Mouse (Mus musculus) heart, adult 8-10 months (tissue): ENCODE results near the gene Gm13696. TPM values are rescaled to one million over a fixed set of nuclear protein-coding genes. Genes with fewer than 3 reads are reported as not detected.
"Not testable (repeated sequence)": the region's sequence is repeated elsewhere in the genome, so short reads cannot be mapped to it uniquely, and the experiment has no call there.

Experiments used
- DNase-seq: peaks from one replicate; pipeline ENCODE4 v3.0.0; 2022; ENCODE audit warnings: low spot score
- total RNA-seq, 4 experiments: library from RNA; stranded (reverse); gene quantifications; 2 replicates each; pipeline ENCODE4 v1.2.4; 2022

The Gm13696 gene
- 1 to 10 TPM in 1 of 4 experiments, under 1 TPM in 3; 0.75 to 1.0 (median 0.76) TPM for total RNA-seq

DNA sequence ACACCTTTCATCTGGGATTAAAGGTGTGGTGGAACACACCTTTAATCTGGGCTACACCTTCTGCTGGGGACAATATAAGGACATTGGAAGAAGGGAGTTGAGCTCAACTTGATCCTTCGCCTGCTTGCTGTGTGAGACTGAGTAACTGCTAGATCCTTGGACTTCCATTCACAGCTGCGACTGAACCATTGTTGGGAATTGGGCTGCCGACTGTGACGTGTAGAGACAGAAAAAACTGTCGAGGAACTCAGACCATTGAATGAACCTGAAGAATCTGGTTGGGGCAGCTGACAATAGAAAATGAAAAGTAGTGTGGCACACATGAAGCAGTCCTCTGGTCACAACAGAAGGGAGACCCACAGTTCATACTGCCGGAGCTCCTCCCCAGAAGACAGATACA is at the start of gene Gm13696:
Gm13696 (plus strand) TSS at position 301 of the 400 bp plus-strand sequence.
- not testable (repeated sequence) for DNase-seq

- DNase-seq: no peak
Observed at GRCm38 (mm10) chr2:83929478-83930088, 43.3 kb upstream of the Gm13696 start.

DNA sequence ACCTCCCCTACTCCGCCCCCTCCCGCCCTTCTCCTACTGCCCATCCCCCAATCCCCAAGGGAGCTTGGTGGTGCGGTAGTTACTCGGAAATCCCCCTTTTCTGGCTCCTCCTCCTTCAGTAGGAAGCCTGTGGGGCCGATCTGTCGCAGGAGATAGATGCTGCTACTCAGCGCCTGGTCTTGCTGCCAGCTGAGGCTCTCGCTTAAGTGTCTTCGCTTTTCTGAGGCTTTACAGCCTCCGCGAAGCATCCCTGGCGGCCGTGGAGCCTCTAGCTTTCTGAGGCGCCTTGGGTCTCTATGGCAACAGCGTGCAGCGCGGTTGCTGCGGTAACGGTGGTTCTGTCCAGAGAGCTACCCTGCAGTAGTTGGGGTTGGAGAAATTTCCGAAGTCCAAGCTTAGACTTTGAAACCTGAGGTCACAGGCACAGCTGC is 32.0 kb upstream of the Gm13696 start, which contains the start of gene Zswim2:
Zswim2 (minus strand) TSS at position 298 of the 431 bp plus-strand sequence.
- no peak for DNase-seq

GRCm38 (mm10) chr2:83941378-83941777 is 31.5 kb upstream of the Gm13696 start:
- DNase-seq: no peak

DNA sequence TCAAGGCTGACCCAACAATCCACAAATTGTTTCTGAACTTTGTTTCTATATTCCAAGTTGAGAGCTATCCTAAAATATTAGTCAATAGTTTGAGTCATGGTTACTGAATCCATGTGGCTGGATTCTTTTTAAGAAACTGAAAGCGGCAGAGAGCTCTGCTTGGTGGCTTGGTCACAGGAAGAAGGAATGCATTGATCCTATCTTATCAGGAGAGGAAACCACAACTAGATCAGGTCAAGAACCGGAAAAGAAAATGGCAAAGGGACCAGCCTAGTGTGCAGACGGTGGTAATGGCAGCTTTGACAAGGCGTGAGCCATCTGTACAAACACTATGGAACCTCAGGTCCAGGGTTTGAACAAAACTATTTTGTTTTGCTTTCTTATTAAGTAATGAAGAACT is 31.1 kb upstream of the Gm13696 start:
- DNase-seq: no peak

- not testable (repeated sequence) for DNase-seq
Observed at GRCm38 (mm10) chr2:83955393-83955792, 17.5 kb upstream of the Gm13696 start, which contains the start of gene Gm13698. Gm13698 (plus strand) TSS chr2:83955693.

DNA sequence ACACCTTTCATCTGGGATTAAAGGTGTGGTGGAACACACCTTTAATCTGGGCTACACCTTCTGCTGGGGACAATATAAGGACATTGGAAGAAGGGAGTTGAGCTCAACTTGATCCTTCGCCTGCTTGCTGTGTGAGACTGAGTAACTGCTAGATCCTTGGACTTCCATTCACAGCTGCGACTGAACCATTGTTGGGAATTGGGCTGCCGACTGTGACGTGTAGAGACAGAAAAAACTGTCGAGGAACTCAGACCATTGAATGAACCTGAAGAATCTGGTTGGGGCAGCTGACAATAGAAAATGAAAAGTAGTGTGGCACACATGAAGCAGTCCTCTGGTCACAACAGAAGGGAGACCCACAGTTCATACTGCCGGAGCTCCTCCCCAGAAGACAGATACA is 11.7 kb upstream of the Gm13696 start, which contains the start of gene Gm13693:
Gm13693 (plus strand) TSS at position 301 of the 400 bp plus-strand sequence.
- not testable (repeated sequence) for DNase-seq

- DNase-seq: not testable (repeated sequence)
Observed at GRCm38 (mm10) chr2:83967013-83967412, 5.9 kb upstream of the Gm13696 start, which contains the start of gene Gm13695. Gm13695 (plus strand) TSS chr2:83967313.

GRCm38 (mm10) chr2:83978633-83979032 is 5.7 kb downstream of the Gm13696 start, which contains the start of gene Gm13694:
Gm13694 (plus strand) TSS chr2:83978933.
- DNase-seq: not testable (repeated sequence)

DNA sequence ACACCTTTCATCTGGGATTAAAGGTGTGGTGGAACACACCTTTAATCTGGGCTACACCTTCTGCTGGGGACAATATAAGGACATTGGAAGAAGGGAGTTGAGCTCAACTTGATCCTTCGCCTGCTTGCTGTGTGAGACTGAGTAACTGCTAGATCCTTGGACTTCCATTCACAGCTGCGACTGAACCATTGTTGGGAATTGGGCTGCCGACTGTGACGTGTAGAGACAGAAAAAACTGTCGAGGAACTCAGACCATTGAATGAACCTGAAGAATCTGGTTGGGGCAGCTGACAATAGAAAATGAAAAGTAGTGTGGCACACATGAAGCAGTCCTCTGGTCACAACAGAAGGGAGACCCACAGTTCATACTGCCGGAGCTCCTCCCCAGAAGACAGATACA is 11.5 kb downstream of the Gm13696 start, which contains the start of gene Gm13697:
Gm13697 (plus strand) TSS at position 301 of the 400 bp plus-strand sequence.
- DNase-seq: not testable (repeated sequence)

GRCm38 (mm10) chr2:83990253-83990652 is 17.3 kb downstream of the Gm13696 start, which contains the start of gene Gm13691:
Gm13691 (plus strand) TSS chr2:83990553.
- not testable (repeated sequence) for DNase-seq

- not testable (repeated sequence) for DNase-seq
Observed at GRCm38 (mm10) chr2:83993639-83994255, 20.8 kb downstream of the Gm13696 start.

DNA sequence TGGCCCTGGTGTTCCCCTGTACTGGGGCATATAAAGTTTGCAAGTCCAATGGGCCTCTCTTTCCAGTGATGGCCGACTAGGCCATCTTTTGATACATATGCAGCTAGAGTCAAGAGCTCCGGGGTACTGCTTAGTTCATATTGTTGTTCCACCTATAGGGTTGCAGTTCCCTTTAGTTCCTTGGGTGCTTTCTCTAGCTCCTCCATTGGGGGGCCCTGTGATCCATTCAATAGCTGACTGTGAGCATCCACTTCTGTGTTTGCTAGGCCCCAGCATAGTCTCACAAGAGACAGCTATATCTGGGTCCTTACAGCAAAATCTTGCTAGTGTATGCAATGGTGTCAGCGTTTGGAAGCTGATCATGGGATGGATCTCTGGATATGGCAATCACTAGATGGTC is 21.6 kb downstream of the Gm13696 start:
- not testable (repeated sequence) for DNase-seq

- DNase-seq: no peak
Observed at GRCm38 (mm10) chr2:84008913-84009312, 36.0 kb downstream of the Gm13696 start.

GRCm38 (mm10) chr2:84009818-84010217 is 36.9 kb downstream of the Gm13696 start:
- no peak for DNase-seq

- no peak for DNase-seq
Observed at GRCm38 (mm10) chr2:84014572-84014971, 41.6 kb downstream of the Gm13696 start.

- not testable (repeated sequence) for DNase-seq
Observed at GRCm38 (mm10) chr2:84016291-84016690, 43.4 kb downstream of the Gm13696 start.

DNA sequence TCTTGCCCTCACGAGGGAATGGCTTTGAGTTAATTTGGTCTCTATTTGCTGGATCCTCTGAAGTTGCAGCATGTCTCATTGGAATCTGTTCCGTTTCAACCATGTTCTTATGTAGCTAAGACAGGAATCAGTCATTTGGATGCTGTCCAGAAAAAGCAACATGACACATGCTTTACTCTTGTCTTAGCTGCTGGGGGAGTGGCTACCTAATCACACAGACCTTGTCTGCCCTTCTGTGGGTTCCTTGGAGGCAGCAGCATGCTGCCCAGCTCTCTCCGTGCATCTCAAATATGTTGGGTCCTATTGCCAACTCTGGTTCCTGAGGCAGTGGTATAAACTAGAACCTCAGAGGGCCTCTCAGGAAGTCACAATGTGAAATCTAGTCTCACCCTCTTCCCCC is 45.4 kb downstream of the Gm13696 start:
- no peak for DNase-seq

DNA sequence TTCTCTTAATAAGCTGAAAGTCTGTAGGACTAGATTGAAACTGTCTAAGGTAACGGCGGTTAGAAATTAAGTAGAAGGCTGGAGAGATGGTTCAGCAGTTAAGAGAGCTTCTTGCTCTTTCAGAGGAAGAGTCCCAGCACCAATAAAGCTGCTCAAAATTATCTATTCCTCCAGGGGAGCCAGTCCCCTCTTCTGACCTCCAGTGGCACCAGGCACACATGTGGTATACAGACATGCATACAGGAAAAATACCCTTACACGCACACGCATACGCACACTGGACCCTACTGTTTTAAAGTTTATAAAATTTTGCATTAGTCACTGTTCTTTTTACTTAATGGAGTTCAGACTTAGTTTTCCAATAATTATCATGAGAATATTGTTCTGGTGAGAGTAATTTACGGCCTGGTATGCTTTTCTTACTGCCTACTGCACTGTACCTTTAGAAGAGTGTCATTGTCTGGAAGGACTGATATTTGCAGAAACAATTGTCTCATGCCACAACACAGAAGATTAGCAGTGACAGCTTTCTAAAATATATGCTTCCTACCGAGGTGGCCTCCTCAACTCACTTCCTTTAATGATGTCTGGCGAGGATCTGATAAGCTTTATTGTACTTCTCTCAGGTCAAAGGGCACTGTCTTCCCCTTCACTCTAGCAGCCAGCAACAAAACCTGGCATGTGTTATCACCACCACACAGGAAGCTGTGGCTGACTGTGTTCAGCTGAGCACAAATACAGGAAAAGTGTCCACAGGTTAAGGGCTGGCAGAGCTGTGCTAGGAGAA is 46.8 kb downstream of the Gm13696 start:
- no peak for DNase-seq

DNA sequence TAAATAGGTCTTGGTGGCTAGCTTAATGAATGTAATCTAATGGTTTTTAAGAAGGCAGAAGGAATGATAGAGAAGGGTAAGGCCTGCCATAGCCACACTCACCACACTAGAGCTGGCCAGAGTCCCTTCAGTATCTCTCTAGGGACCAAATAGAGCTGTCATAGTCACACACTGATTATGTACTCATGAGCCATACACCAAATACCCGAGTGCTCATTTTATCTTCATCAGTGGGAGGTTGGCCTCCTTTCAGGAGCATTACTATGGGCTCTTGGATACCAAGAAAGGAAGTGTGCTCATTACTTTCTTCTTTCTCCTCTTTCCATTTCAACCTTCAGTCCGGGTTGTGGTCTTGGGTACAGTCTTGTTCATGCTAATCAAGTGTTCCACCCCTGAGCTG is 49.0 kb downstream of the Gm13696 start:
- no peak for DNase-seq

- DNase-seq: peak; percentile 81
Observed at GRCm38 (mm10) chr2:84022905-84023304, 50.0 kb downstream of the Gm13696 start.

DNA sequence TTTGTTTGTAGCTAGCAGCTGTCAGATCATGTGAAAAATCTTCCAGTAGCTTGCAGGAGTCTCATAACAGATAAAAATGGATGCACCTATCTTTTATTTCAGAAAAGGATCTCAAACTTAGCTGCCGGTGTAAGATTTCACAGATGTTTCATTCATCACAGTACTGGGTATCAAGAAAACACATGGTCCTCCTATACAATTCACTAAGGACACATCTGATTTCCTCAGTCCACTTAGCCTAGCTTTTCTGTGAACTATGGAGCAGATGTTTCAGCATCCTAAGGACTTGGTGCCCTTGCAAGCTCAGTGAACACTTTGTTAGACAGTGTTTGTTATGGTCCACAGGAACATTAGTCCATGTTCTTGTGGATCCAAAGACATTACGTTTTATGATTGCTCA is 50.4 kb downstream of the Gm13696 start:
- DNase-seq: no peak
